In the genomic region with DNA sequence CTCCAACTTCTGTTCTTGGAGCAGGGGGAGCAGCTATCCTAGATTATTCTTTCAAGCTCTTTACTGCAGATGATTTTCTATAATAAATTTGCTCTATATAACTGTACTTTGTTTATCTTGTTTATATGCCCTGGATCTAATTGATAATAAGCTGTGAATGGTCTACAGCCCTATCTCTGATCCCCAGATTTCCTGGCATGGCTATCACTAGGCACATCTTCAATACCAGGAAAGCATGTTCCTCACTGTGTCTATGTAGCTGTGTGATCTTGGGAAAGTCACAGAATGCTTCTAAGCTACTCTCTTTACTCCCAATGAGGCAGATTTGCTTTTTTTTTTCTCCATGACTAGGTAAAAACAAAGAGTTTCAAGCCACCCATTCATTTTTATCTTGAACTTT, we compare ENCODE assay signal across 13 mouse cellular contexts.
"Had no signal": no experiment of that assay in that cellular context is flagged by ENCODE, and none has a peak within 500 bp of the region (broad histone marks: within the 10 kb centered on the region; RNA-seq: fewer than 3 reads in every experiment).

No protein-coding gene starts in this region.

- DNase-seq: lung, embryonic 14.5 days; lung, postnatal 10 days; lung, postnatal 4 days; midbrain, embryonic 14.5 days; right cerebral cortex, postnatal 25 days; right cerebral cortex, postnatal 4 days; spleen, adult 18-20 months; thymus, adult 18-20 months; thymus, postnatal 14 days; thymus, postnatal 36 days had no signal

- H3K4me3 ChIP-seq: midbrain, embryonic 10.5 days; midbrain, embryonic 12.5 days; neural tube, embryonic 12.5 days had no signal

- H3K4me1 ChIP-seq: midbrain, embryonic 10.5 days; midbrain, embryonic 12.5 days; neural tube, embryonic 12.5 days had no signal

- H3K9ac ChIP-seq: lung, embryonic 14.5 days; midbrain, embryonic 12.5 days; neural tube, embryonic 12.5 days had no signal

- H3K9me3 ChIP-seq: midbrain, embryonic 10.5 days; midbrain, embryonic 12.5 days; neural tube, embryonic 12.5 days had no signal

- H3K36me3 ChIP-seq: midbrain, embryonic 10.5 days; midbrain, embryonic 12.5 days; neural tube, embryonic 12.5 days had no signal

- H3K27me3 ChIP-seq: midbrain, embryonic 12.5 days; neural tube, embryonic 12.5 days had no signal

- H3K4me2 ChIP-seq: lung, embryonic 14.5 days; midbrain, embryonic 12.5 days; neural tube, embryonic 12.5 days had no signal

- H3K27ac ChIP-seq: midbrain, embryonic 10.5 days; midbrain, embryonic 12.5 days; neural tube, embryonic 12.5 days had no signal
